Mouse (Mus musculus) MN1 (cell line): ENCODE results near the gene Arhgef10l.
A peak's percentile ranks its signal among the peaks of the same experiment; 100 is the strongest.

ENCODE experiments used
- DNase-seq: peaks from one replicate; pipeline ENCODE4 v3.0.0-alpha.2; 2016; ENCODE audit warnings: low spot score

The Arhgef10l gene

DNA sequence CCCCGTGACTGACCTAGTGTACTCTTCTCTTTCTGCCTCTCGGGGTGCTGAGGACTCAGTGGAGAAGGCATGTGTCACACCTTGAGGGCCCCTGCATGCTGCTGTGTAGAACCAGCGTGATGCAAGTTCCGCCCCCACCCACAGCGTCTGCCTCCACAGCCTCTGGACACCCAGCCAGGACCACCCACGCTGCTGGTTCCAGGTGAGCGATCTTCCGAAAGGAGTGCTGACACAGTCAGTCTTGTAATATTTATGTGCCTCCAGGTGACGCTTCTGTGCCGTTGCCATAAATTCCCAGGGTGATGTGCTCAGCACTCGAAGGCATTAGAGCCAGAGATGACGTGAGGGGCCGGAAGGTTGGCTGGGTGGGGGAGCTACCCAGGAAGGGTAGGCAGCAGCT is 140.9 kb downstream of the Arhgef10l start:
- no peak for DNase-seq

DNA sequence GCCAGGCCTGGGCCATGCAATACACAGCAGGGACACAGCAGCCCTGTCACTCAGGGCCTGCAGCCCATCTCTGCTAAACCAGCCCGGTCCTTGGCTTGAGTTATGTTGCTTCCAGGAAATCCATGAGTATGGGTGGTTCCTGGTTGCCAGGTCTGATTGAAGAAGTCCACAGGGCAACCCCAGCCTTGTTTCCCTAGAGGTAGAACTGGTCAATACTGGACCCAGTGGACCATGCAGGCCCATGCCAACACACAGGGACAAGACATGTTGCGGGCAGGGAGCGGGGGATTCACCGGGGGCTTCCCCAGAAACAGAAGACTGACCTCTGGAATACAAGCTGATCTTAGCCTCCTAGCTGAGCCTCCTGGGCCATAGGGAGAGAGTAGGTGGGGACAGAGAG is 142.9 kb downstream of the Arhgef10l start:
- no peak for DNase-seq

DNA sequence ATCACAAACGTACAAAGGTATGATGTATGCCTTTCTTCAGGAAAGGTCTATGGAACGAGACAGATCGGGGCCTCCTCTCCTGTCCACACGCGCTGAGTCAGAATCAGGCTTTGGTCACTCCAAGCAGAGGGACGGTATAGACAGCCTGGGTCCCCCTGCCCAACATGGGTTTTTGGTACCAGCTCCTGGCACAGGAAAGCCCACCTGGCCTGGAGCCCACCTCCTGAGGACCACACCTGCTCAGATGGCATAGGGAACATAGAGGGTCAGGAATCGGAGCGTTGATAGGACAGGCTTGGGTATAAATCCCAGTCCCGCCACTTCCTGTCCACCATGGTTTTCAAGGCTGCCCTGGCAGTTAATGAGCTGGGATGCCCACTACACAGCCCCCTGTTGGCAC is 145.1 kb downstream of the Arhgef10l start:
- no peak for DNase-seq

DNA sequence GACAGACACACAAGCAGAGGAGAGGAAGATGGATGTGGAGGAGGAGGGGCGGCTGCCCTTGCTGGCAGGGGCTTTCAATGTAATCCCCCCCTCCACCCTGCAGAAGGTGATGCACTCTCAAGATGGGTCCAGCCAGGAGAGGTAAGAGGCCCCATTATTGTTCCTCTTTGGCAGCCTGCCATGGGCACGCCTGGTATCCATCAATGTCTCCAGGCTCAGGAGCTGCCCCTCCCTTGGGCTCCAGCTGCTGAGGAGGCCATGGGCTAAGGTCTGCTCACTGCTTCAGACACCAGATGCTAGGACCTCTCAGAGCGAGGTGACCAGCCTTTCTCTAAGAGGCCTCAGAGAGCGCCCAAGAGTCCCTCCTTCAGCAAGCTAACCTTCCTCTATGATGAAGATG is 152.0 kb downstream of the Arhgef10l start:
- DNase-seq: peak; percentile 97

DNA sequence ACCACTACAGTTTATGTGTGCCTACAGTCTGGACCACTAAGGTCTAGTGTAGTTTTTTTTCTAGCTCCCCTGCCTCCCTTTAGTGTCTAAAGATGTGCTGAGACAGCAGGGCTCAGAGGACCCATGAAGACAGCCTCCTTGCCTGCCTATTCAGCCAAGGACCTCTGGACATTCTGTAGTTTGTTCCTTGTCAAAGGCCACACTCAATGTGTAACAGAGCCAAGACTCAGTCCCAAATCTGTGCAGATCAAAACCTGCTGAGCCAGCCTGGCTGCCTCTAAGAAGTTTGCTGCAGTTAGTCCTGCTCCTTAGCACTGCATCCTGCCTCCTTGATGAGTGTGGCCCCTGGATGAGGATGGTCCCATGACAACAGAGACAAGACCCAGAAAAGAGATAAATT is 156.0 kb downstream of the Arhgef10l start:
- DNase-seq: no peak

DNA sequence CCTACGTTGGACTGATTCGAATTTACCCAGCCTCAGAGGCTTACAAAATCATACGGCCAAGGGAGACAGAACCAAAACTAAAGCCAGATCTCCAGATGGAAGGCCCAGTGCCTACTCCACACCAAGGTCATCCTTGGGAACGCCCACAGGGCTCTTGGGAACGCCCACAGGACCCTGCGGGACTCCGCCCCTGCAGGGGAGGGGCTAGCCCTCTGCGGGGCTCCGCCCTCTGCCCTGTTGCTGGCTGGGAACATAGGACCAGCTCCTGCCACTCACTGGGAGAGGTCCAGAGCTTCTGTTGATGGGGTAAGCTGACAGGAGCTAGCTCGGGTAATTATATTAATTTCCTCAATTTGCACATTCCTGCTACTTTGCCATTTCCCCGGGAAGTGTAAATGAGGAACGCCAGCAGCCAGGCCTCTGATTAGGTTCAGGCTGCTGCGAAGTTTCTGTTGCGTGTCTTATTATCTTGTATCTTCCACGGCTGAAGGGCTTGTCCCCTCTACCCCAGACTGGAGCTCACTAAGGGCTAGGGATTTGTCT is 158.6 kb downstream of the Arhgef10l start:
- DNase-seq: peak; percentile 83

DNA sequence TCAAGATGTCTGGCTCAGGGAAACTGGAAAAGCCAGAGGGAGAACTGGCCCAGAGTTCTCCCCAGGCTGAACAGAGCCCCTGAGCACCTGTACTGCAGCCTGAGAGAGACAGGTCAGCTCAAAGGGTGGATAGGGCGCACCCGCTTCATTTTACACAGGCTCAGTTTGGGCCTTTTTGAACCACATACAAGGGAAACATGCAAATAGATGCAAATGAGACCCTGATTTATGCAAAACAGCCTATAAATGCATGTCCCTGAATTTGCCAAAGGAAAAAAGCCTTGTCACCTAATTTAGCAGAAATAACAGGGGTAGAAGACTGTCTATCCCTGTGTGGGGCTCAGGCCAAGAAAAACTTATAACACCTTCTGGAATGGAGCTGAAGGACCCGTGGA is 160.2 kb downstream of the Arhgef10l start:
- no peak for DNase-seq

DNA sequence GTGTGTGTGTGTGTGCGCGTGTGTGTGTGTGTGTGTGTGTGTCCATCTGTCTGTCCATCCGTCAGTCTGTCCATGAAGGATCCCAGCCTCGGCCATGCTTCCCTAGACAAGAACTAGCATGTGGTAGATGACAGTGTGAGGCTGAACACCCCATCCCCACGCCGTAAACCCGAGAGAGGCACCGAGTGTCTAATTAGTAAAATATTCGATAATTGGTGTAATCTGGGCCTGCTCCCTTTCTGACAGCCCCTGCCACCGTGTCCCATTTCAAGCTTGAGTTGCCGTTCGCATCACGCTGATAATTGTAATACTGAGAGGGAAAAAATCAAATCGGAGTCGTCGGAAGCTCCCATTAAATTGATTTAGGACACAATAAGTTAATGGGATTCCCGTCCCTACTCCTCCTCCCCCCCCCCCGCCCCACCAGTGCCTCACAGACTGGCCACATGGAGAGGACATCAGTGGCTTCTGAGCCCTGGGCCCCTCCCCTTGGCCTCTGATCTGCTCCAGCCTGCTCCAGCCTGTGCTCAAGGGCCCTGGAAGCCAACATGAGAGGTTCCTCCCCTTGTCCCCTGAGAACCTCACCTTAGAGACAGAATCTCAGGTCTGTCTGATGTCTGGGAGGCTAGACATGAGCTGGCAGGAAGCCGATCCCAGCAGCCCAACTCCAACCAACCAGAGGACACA is 160.7 kb downstream of the Arhgef10l start:
- DNase-seq: peak; percentile 54

DNA sequence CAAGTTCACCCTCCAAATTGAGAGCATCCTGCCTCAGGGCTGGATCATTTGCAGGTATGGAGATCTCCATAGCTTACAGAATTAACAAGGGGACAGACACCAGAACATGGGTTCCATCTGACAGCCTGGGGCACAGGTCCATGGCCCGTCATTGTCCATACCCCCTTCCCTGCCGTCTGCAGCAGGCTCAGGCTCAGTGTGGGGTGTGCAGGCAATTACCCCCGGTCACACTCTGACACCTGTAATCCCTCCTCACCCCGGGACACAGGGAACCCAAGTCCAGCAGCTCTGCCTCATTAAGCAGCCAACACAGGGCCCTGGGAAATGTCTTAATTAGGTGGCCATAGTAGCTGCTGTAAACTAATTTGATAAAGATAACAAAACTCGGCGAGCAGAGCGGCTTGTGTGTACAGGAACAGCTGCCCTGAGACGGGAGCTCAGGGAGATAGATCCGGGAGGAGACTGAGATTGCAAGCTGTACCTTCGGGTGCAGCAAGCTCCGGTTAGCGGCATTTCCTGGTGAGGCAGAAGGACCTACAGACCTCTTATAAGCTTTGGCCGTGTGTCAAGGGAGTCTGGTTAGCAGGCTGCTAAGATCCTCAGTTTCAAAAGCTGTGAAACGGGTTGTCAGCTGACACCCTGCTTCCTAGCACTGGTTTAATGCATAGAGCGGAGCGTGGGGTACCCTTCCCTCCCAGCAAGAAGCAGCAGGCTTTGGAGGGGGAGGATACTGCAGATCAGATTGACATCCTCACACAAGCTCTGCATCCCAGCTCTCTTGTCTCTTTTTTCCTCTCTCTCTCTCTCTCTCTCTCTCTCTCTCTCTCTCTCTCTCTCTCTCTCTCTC is 161.5 kb downstream of the Arhgef10l start:
- peak; percentile 88 for DNase-seq

DNA sequence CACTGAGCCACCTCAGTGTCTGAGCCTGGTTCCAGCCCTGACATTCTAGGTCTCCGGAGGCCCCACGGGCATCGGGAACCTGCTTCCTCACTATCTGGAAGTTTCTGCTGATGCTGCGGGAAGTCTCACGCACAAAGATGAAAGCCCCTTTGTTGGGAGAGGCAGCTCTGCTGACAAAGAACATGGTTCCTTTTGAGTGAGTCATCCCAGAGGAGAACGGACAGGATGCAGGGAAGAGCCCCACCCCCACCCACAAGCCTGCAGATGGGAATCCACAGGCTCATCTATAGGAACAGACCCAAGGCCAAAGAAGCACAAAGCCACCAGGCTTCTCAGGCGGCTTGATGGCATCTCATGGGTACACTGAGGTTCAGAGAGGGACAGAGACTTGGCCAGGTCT is 165.0 kb downstream of the Arhgef10l start:
- peak; percentile 64 for DNase-seq

DNA sequence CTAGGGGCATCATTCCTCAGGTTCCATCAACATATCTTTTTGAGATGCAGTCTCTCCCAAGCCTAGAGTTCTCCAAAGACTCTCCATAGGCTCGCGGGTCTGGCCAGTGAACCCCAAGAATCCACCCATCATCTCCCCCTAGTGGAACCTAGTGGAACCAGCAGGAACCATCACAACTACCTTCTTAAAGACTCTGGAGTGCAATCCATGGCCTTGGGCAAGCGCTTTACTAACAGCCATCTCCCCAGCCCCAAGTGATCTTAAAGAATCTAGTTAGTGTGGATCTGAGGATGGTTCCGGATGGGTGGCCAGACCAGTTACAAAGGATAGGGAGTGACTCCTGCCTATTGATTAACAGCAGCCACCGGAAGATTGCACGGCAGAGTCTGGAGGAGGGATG is 166.2 kb downstream of the Arhgef10l start:
- DNase-seq: no peak

DNA sequence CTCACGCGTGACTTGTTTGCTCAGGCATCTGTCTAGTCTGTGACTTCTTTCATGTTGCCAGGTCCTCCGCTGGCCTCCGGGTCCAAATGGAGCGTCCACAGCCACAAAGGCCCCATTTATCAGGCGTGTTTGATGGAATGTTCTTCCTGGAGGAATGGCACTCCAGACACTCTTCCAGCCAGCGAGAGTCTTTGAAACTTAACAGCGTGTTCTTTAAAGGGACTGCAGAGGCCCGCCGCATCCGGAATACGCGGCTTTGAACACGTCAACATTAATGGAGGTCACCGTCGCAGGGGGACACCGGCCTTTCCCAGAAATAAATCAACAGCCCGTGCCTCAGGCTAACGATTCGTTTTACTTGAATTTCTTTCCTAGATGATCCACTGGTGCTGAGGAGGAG is 168.6 kb downstream of the Arhgef10l start:
- DNase-seq: no peak

DNA sequence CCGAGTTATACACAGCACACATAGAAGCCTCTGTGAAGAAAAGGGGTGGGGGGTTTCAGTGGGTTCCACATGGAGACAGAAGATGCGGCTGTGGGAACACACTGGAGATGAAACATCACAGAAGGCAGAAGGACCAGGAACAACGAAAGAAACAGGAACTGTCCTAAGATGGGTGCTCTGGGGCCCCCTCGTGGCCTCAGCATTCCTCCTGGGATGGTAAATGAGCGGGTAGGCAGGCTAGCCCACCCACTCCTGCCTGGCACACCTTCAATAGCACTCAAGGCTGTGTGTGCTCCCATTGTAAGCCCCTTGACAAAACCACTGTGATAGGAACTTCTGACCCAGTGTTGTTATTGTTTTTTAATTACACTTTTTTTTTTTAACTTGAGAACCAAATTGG is 174.3 kb downstream of the Arhgef10l start:
- DNase-seq: no peak

DNA sequence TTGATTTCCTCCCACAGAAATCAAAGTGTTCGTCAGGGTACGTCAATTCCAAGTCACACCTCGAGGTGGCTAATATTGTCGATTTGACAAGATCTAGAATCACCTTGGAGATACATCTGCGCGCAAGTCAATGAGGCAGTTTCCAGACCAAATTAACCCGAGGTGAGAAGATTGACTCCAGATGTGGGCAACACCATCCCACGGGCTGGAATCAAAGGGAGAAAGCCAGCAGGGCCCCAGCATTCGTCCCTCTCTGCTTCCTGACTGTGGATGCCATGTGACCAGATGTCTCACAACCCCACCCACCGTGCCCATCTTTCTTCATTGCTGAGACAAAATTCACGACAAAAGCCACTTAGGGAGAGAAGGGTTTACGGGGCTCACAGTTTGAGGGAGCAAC is 180.4 kb downstream of the Arhgef10l start:
- no peak for DNase-seq

DNA sequence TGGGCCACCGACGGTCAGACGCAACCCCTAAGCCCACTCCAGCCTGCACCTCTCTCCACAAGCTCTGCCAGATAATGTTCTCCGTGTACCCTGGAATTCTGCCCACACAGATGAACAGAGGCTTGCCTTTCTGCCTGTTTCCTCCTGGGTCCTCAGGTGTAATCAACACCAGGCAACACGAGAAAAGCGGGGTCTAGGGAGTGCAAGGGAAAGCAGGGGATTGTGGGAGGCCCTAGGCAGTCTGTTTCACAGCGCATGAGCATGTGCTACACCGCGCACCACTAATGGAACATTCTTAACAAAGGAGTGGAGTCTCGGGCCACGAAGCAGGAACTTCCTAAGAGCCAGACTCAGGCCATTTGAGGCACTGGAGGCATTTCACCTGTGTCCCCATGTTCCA is 182.7 kb downstream of the Arhgef10l start:
- DNase-seq: no peak

DNA sequence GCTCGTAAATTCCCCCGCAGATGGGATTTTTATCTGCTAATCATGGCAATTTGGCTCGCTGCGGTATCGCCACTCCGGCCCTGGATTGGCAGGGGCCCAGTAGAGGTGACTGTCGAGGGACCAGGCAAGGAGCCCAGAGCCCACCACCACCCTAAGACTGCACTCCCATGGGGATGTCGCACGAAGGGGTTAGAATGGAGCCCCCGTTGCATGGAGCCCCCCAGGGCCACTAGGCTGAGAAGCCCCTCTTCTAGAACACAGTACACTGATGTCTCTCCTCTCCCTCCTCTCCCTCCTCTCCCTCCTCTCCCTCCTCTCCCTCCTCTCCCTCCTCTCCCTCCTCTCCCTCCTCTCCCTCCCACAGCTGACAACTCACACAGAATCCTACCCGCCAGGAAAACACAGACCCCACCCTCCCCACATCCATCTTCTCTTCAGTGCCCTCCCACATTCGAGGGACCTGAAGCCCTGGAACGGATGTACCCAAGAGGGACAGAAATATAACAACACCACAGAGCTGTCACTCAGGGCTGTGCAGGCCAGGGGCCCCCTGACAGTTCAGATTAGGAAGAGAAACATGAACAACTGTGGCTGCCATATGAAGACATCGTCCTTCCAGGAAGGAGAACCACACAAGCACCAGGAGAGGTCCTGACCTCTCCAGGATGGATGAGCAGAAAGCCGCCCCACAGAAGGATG is 185.3 kb downstream of the Arhgef10l start:
- DNase-seq: peak; percentile 36

DNA sequence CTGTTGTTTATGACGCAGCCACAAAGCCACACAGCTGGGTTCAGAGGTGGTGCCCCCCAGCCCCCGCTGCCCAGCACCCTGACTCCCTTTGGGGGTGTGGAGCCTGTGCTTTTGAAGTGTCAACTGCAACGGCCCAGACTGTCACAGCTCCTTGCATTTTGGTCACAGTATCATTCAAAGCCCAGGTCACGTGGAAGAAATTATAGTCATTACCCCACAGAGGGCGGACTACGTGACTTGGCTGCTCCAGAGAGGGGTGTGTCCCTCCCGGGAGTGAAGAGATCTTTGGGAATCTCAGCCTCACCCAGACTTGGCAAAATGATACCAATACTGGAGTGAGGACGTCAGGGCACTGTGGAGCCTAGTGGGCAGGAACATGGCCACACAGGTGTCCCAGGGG is 190.6 kb downstream of the Arhgef10l start:
- no peak for DNase-seq

DNA sequence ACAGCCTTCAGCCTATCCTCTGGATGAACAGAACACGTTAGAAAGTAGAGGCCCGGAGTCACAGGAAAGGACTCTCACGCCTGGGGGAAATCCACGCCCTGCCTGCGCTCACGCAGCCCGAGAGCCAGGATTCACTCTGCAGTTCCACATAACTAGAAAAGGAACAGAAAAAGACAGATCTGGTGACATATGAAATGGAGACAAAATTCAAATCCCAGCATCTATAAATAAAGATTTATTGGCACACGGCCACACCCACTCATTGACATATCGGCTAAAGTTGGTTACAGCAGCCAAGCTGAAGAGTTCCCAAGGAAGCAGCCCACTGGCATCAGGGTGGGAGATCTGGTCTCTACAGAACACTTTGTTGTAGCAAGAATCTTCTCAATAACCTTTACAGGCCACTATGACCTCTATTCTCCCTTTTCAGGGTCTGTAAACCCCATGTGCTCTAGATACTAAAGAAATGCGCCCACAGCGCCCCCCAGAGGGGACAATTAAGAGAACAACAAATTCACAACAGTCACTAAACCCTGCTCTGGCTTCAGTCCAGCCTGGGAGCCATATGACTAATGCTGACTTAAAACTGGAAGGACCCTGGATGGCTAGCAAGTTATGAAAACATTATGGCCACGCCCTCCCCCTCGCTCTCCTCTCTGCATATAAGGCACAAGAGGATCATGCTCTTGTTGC is 195.9 kb downstream of the Arhgef10l start:
- DNase-seq: peak; percentile 23

DNA sequence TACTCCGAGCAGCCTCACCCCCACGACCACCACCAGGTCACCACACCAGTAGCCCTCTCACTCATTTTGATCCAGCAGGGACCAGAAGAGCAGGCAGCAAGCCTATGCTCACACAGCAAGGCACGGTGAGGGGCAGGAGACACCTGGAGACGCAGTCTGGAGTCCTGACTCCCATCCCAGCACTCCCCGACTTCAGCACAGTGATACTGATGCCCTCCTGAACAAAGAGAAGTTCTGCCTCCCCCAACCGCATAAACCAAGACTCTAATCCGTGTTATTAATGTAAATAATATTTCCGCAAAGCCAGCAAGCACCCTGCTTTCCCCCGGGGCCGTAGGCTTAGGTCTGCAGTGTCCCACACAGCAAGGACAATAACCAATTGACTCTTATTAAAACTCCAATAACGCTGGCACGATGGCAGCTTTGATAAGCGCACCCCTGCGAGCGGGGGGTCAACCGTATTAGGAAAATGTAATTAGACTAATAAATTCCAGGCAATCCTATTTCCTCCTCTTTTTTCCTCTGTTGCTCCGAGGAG is 198.5 kb downstream of the Arhgef10l start:
- DNase-seq: no peak
